Mouse (Mus musculus): ENCODE results near the gene Nlrc3. TPM values are rescaled to one million over a fixed set of nuclear protein-coding genes. Genes with fewer than 3 reads are reported as not detected.

Gene Nlrc3
- total RNA-seq, 2 experiments from 2014 or later, result 1.8 to 2.2 TPM

DNA sequence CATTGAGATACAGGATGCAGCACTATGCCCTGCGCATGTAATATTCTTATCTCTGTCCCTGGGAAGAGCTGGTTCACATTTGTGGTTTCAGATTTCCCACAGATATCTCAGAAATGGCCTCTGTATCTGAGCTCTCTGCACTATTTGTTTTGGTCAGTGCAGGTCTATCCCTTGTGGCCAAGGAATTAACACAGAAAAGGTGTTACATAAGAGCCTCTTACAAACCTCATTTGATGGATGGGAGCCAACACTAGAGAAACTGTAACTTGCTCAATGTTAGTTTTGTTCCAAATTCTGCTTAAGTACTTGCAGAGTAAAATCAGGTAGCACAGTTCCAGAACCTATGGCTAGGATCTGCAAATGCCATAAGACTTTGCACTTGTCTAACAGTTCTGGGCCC, 42.3 kb downstream of the Nlrc3 start:
- intact Hi-C loops (cut with DNase I), result no loop called here
- DNase-seq (ENCODE audit: low spot score in 2 of 2), result no peak

GRCm38 (mm10) chr16:3933536-3933935, 42.9 kb downstream of the Nlrc3 start:
- peak in 1 of 2 experiments; percentile 20 for DNase-seq (ENCODE audit: low spot score in 2 of 2)
- intact Hi-C loops (cut with DNase I), result no loop called here

DNA sequence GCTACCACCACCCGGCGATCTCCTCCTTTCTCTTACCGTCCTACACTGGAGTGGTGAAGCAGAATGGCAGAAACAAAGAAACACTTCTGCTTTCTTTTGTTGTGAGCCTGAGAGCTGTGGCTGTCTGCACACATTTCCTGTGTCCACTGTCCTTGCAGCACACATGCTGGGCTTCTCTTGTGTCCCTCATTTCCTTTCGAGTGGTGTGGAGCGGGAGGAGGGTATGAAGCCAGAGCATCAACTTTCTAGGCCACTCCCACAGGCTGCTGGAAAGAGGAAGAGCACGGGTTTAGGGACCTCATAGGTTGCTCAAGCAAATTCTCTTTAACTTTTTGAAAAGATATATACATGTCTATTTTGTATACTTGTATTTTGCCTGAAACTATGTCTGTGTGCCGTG, 47.3 kb downstream of the Nlrc3 start:
- intact Hi-C loops (cut with DNase I), result no loop called here
- peak; percentile 16 to 24 for DNase-seq (ENCODE audit: low spot score in 2 of 2)

GRCm38 (mm10) chr16:3928582-3928981, 47.9 kb downstream of the Nlrc3 start:
- no peak for DNase-seq (ENCODE audit: low spot score in 2 of 2)
- intact Hi-C loops (cut with DNase I), result no loop called here

GRCm38 (mm10) chr16:3923966-3924365, 52.5 kb downstream of the Nlrc3 start:
- no peak for DNase-seq (ENCODE audit: low spot score in 2 of 2)
- intact Hi-C loops (cut with DNase I), result no loop called here

GRCm38 (mm10) chr16:3923515-3923914, 52.9 kb downstream of the Nlrc3 start:
- intact Hi-C loops (cut with DNase I), result no loop called here
- no peak for DNase-seq (ENCODE audit: low spot score in 2 of 2)

DNA sequence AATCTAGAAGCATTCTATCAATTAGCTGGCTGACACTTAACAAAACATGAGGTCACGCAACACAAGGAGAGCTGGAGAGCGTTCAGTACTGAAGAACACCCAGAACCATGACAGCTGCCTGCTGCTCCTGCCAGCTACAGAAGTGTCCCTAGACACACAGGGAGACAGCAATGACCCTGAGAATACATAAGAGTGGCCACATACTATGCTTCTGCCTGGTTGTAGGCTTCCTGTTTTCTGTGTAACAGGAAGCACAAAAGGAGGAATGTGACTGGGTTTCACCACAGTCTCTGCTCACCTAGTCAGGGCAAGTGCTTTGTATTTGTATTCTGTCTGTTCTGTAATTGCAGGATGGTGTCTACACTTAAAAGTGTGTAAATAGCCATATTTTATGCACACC, 55.7 kb downstream of the Nlrc3 start:
- no peak for DNase-seq (ENCODE audit: low spot score in 2 of 2)
- intact Hi-C loops (cut with DNase I), result no loop called here

- intact Hi-C loops (cut with DNase I), result loop anchor here (2.0 kb wide), 2 partner anchors 24 to 94 kb away; partner anchors contain the start of genes Gm20695, Slx4 and Zfp597
- no peak for DNase-seq (ENCODE audit: low spot score in 2 of 2)
These were observed 67.3 kb downstream of the Nlrc3 start for GRCm38 (mm10) chr16:3909118-3909517.

DNA sequence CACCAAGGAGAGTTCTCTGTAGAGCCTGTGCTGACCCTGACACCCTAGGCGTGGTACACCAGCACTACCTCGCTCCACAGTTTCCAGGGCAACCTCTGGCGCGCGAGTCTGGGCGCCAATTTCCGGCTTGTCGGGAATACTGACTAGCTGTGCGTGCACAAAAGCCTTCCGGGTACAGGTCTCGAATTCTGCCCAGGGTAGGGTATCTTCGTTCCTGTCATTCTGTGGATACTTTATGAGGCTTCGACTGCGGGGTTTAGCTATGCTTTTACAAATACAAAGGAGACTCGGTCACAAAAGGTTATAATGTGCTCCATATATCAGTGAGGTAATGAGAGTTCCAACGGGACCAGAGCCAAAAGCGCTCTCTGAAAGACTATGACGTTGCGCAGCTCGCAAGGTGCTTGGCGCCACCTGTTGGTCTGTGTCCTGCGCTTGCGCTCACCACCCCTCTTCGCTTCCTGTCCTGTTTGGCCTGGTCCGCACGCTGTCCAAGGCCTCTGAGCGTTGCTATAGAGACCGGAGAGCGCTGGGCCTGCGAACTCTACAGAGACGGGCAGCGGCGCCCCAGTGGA, 67.8 kb downstream of the Nlrc3 start, which contains the start of the genes 1700037C18Rik and Cluap1:
Gene 1700037C18Rik, minus strand, starts transcription at position 153 of the 575 bp plus-strand sequence.
Gene Cluap1, plus strand, starts transcription at position 265 of the 575 bp plus-strand sequence.
- DNase-seq (ENCODE audit: low spot score in 2 of 2), result peak; percentile 96 to 97
- intact Hi-C loops (cut with DNase I), result loop anchor here (2.0 kb wide), 2 partner anchors 24 to 94 kb away; partner anchors contain the start of genes Gm20695, Slx4 and Zfp597

- no peak for DNase-seq (ENCODE audit: low spot score in 2 of 2)
- intact Hi-C loops (cut with DNase I), result no loop called here
These were observed 69.0 kb downstream of the Nlrc3 start for GRCm38 (mm10) chr16:3907471-3907870.

- intact Hi-C loops (cut with DNase I), result no loop called here
- DNase-seq (ENCODE audit: low spot score in 2 of 2), result no peak
These were observed 79.9 kb downstream of the Nlrc3 start for GRCm38 (mm10) chr16:3896553-3896952.

DNA sequence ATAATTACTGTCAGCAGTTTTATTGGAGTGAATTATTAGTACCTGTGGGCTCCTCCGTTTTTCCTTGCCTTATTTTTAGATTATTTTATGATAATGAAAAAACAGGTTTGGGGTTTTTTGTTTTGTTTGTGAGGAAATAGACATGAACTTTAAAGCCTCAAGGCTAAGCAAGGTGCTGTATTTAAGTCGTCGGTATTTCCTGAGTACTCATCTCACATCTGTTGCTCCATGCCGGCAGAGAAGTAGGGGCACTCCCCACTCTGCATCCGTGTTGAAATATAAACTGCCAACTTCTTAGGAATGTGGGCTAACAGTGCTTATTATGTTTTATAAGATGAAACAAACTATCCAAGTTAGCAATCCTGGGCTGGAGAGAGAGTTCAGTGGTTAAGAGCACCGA, 80.4 kb downstream of the Nlrc3 start:
- intact Hi-C loops (cut with DNase I), result no loop called here
- no peak for DNase-seq (ENCODE audit: low spot score in 2 of 2)

- no peak for DNase-seq (ENCODE audit: low spot score in 2 of 2)
- intact Hi-C loops (cut with DNase I), result no loop called here
These were observed 81.1 kb downstream of the Nlrc3 start for GRCm38 (mm10) chr16:3895173-3895792.

Small RNA genes within 50 kb of the gene (microRNA-seq; reads per million reads assigned to microRNA genes)
- 0 reads per million in 2 experiments for gene Gm23493

Other genes starting within 250 kb of the Nlrc3 start
- 10 to 100 TPM; 14.8 to 19.4 TPM for gene Zfp263, start 232.5 kb downstream of the Nlrc3 start, total RNA-seq (2021)
- not detected for gene Olfr15, start 145.8 kb downstream of the Nlrc3 start, total RNA-seq (2021)
- gene Zfp174, start 129.4 kb downstream of the Nlrc3 start, total RNA-seq (2021), result 1 to 10 TPM; 4.7 to 5.0 TPM
- 100 to 1,000 TPM; 126 to 140 TPM for gene Naa60, start 104.3 kb downstream of the Nlrc3 start, total RNA-seq (2021)
- 10 to 100 TPM; 23.8 to 24.5 TPM for gene Zfp597, start 92.1 kb downstream of the Nlrc3 start, total RNA-seq (2021)
- gene Gm20695, start 92.0 kb downstream of the Nlrc3 start, total RNA-seq (2021), result under 1 TPM in 1 of 2 experiments, not detected in 1; 0.41 TPM
- gene 1700037C18Rik, start 67.9 kb downstream of the Nlrc3 start, total RNA-seq (2021), result 10 to 100 TPM in 1 of 2 experiments, 1 to 10 TPM in 1; 4.9 to 11.0 TPM
- gene Cluap1, start 67.8 kb downstream of the Nlrc3 start, total RNA-seq (2021), result 10 to 100 TPM; 27.0 to 29.9 TPM
- 10 to 100 TPM; 49.7 to 56.8 TPM for gene Slx4, start 27.1 kb upstream of the Nlrc3 start, total RNA-seq (2021)
- gene Dnase1, start 60.3 kb upstream of the Nlrc3 start, total RNA-seq (2021), result not detected
- 10 to 100 TPM; 66.0 to 68.7 TPM for gene Trap1, start 101.2 kb upstream of the Nlrc3 start, total RNA-seq (2021)
- 10 to 100 TPM; 82.9 to 83.8 TPM for gene Crebbp, start 237.4 kb upstream of the Nlrc3 start, total RNA-seq (2021)

Data from left cerebral cortex, postnatal 25 days (tissue).